Mouse (Mus musculus): ENCODE data around the gene Tas2r138. TPM values are rescaled to one million over a fixed set of nuclear protein-coding genes. Genes with fewer than 3 reads are reported as not detected.

The Tas2r138 gene
- total RNA-seq (2014; rRNA removed) (not detected in 2 replicates), polyA plus RNA-seq (2015; fragmentation: Nextera tagmentation; extraction: Ambion mirVana) (not detected in 2 replicates)

DNA sequence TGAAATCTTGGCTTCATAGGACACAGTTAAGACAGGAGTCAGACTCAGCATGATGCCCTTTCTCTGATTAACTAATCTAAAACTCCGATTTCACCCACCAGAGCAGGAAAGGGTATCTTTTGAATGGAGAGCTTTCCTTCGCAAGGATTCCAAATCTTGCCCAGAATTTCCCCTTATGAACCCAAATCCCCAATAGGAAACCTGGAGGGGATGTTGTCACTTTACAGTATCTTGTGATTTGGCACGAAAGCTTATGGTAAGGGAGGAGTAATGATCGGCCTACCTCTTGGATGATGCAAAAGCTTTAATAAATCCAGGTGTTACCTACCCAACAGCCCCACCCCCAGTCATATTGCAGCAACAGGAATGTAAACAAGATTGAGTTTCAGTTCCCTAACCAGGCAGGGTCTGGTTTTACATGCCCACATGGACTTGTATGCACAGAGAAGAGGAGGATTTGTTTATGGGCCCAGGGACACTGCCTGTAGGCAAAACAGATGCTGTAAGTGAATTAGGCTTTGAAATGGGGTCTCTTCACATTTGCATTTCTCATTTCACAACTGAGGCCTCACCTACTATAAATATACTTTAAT, at the start of gene Tas2r138:
Gene Tas2r138, minus strand, starts transcription at position 51 of the 593 bp plus-strand sequence.
- no peak within 1 kb of the TSS for H3K4me3 ChIP-seq (ENCODE audit: low read length)
- ATAC-seq = no peak
- no peaks in the 10 kb centered on the region for H3K4me1 ChIP-seq (ENCODE audit: insufficient read depth, low read length)
- H3K4me2 ChIP-seq (ENCODE audit: low read depth, low read length) = no peak within 1 kb of the TSS
- no peaks in the 10 kb centered on the region for H3K36me3 ChIP-seq (ENCODE audit: insufficient read depth, low read length)
- DNase-seq (ENCODE audit: low spot score) = no peak
- 86% methylated on average over 4 of the region's 4 CpGs for WGBS
- H3K27me3 ChIP-seq (ENCODE audit: insufficient read depth, low read length) = no peaks in the 10 kb centered on the region
- no peak within 1 kb of the TSS for H3K9ac ChIP-seq (replicated peaks; ENCODE audit: low read length)
- no peaks in the 10 kb centered on the region for H3K9me3 ChIP-seq (ENCODE audit: low read length)
- no peak within 1 kb of the TSS for H3K27ac ChIP-seq
- no peak for TF ChIP-seq CTCF (IDR thresholded peaks at IDR 0.05; ENCODE audit: low read depth)

DNA sequence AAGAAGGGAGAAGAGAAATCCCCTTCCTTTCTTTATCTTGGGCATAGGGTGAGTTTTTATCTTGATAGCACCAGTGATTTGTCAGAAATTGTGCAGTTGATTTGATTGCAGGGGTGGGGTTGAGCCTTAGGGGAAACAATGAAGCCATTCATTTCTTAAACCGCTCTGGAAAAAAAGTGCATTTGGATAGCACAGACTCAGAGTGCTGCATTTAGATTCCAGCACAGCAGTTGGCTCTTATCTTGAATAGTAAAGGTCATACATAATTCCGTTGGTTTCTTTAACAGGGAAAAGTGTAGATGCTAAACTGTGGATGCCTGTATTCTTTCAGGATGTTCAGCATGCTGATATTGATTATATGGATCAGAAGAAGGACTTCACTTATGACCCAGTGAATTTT, 47.8 kb upstream of the Tas2r138 start:
- Histone ChIP-seq H3K27ac (no peak overlapping the region), H3K36me3 (ENCODE audit: insufficient read depth, low read length) (no peaks in the 10 kb centered on the region), H3K9ac (replicated peaks; ENCODE audit: low read length) (no peak overlapping the region), H3K9me3 (ENCODE audit: low read length) (no peaks in the 10 kb centered on the region), H3K27me3 (ENCODE audit: insufficient read depth, low read length) (no peaks in the 10 kb centered on the region), H3K4me3 (ENCODE audit: low read length) (no peak overlapping the region), H3K4me1 (ENCODE audit: insufficient read depth, low read length) (no peaks in the 10 kb centered on the region), H3K4me2 (ENCODE audit: low read depth, low read length) (no peak overlapping the region)
- ATAC-seq (no peak), DNase-seq (ENCODE audit: low spot score) (no peak)
- no peak for TF ChIP-seq CTCF (IDR thresholded peaks at IDR 0.05; ENCODE audit: low read depth)
- WGBS = 7% methylated on average over 2 of the region's 2 CpGs

DNA sequence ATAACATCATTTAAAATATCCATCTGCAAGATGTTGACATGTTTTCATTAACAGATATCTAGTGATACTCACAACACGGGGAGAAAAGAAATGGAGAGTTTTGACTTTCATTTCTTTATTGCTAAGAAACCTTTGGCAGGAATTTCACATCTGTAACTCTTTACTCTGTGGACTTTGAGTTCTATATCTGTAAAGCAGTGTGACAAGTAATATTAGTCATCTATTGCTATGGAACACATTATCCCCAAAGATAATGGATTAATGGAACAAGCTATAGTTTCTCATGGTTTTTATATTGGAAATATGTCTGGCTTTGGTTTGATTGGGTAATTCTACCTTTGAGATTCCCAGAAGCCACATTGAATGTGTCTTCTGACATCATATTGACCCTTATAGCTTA, 37.8 kb upstream of the Tas2r138 start:
- DNase-seq (ENCODE audit: low spot score) (no peak), ATAC-seq (no peak)
- Histone ChIP-seq H3K9ac (replicated peaks; ENCODE audit: low read length) (no peak overlapping the region), H3K9me3 (ENCODE audit: low read length) (no peaks in the 10 kb centered on the region), H3K27ac (no peak overlapping the region), H3K27me3 (ENCODE audit: insufficient read depth, low read length) (no peaks in the 10 kb centered on the region), H3K36me3 (ENCODE audit: insufficient read depth, low read length) (no peaks in the 10 kb centered on the region), H3K4me2 (ENCODE audit: low read depth, low read length) (no peak overlapping the region), H3K4me3 (ENCODE audit: low read length) (no peak overlapping the region), H3K4me1 (ENCODE audit: insufficient read depth, low read length) (no peaks in the 10 kb centered on the region)
- 88% methylated on average over 1 of the region's 1 CpGs for WGBS
- TF ChIP-seq CTCF (IDR thresholded peaks at IDR 0.05; ENCODE audit: low read depth) = no peak

DNA sequence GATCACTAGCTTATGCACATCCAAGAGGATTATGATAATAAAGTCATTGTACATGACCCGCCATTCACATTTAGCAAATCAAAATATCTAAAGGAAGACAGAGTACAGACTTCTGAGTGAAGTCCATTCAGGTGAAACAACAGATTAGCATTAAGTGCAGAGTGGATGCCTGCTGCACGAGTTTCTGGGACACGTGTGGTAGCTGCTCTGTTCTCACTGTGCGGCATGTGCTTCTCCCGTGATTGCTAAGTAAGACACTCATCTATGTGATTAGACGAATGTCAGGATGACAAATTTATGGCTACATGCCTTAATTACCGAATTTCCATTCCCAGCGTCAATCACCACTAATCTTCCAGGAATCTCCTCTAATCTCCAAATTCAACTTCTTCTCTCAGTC, 32.6 kb upstream of the Tas2r138 start:
- Histone ChIP-seq H3K4me2 (ENCODE audit: low read depth, low read length) (no peak overlapping the region), H3K4me1 (ENCODE audit: insufficient read depth, low read length) (no peaks in the 10 kb centered on the region), H3K36me3 (ENCODE audit: insufficient read depth, low read length) (no peaks in the 10 kb centered on the region), H3K9ac (replicated peaks; ENCODE audit: low read length) (no peak overlapping the region), H3K4me3 (ENCODE audit: low read length) (no peak overlapping the region), H3K9me3 (ENCODE audit: low read length) (no peaks in the 10 kb centered on the region), H3K27me3 (ENCODE audit: insufficient read depth, low read length) (no peaks in the 10 kb centered on the region), H3K27ac (no peak overlapping the region)
- WGBS = 79% methylated on average over 8 of the region's 8 CpGs
- ATAC-seq = no peak
- DNase-seq (ENCODE audit: low spot score) = no peak
- TF ChIP-seq CTCF (IDR thresholded peaks at IDR 0.05; ENCODE audit: low read depth) = no peak

DNA sequence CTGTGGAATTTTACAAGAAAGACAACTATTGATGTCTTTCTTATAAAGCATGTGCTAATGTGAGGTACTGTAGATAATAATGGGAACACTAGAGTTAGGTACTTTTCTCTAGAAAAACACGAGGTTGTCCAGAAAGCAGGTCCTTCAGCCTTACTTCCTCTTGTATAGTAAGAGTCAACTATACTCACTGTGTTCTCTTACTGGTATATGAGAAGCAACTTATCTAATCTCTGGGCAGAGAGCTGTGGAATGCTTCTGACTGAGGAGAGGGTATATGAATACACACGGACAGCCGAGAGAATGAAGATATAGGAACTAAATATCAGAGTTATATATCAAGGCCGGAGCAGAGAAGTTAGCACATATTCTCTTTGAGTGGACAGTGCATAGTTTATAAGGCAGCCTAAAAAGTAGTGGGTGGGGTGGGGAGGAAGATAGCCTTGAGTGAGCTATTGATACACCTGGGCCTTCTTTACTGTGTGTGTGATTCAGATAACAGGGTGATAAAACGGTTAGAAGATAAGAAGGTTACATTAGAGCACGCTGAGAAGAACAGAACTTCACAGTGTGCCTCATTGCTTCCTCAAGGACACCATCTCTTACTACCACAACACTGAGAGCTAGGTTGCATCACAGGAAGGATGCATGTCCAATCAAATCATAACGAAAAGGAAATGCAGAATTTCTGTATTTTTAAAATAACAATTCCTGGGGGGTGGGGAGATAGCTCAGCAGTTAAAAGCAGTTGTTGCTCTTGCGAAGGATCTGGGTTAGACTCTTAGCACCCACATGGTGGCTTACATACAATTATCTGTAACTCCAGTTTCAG, 27.8 kb upstream of the Tas2r138 start:
- no peak overlapping the region for H3K4me2 ChIP-seq (ENCODE audit: low read depth, low read length)

DNA sequence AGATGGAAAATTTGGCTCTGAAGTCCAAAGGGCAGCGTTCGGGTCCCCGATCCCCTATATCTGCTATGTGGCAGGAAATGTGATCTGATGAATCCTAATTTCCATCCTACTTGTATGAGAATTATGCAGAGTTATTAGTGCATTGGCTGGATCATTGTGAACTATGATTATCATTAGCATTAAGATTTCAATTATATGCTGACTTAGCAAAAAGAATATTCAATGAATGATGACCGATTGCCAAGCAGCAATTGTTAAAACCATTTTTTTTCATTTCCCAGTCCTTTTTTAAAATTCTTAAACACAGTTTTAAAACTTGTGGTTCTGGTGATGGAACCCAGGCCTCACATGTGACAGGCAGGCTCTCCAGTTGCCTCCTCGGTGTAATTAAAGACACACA, 24.6 kb upstream of the Tas2r138 start:
- Histone ChIP-seq H3K27me3 (ENCODE audit: insufficient read depth, low read length) (no peaks in the 10 kb centered on the region), H3K4me2 (ENCODE audit: low read depth, low read length) (no peak overlapping the region), H3K9ac (replicated peaks; ENCODE audit: low read length) (no peak overlapping the region), H3K4me3 (ENCODE audit: low read length) (no peak overlapping the region), H3K4me1 (ENCODE audit: insufficient read depth, low read length) (no peaks in the 10 kb centered on the region), H3K27ac (no peak overlapping the region), H3K36me3 (ENCODE audit: insufficient read depth, low read length) (no peaks in the 10 kb centered on the region), H3K9me3 (ENCODE audit: low read length) (no peaks in the 10 kb centered on the region)
- 92% methylated on average over 4 of the region's 5 CpGs for WGBS
- DNase-seq (ENCODE audit: low spot score) (no peak), ATAC-seq (no peak)
- TF ChIP-seq CTCF (IDR thresholded peaks at IDR 0.05; ENCODE audit: low read depth) = no peak

More for the DNA sequence above, 27.8 kb upstream of the Tas2r138 start:
- Histone ChIP-seq H3K36me3 (ENCODE audit: insufficient read depth, low read length) (no peaks in the 10 kb centered on the region), H3K27me3 (ENCODE audit: insufficient read depth, low read length) (no peaks in the 10 kb centered on the region), H3K9ac (replicated peaks; ENCODE audit: low read length) (no peak overlapping the region), H3K27ac (no peak overlapping the region), H3K9me3 (ENCODE audit: low read length) (no peaks in the 10 kb centered on the region), H3K4me3 (ENCODE audit: low read length) (no peak overlapping the region), H3K4me1 (ENCODE audit: insufficient read depth, low read length) (no peaks in the 10 kb centered on the region)
- no peak for TF ChIP-seq CTCF (IDR thresholded peaks at IDR 0.05; ENCODE audit: low read depth)
- no peak for ATAC-seq
- WGBS = 88% methylated on average over 8 of the region's 8 CpGs
- DNase-seq (ENCODE audit: low spot score) = no peak

DNA sequence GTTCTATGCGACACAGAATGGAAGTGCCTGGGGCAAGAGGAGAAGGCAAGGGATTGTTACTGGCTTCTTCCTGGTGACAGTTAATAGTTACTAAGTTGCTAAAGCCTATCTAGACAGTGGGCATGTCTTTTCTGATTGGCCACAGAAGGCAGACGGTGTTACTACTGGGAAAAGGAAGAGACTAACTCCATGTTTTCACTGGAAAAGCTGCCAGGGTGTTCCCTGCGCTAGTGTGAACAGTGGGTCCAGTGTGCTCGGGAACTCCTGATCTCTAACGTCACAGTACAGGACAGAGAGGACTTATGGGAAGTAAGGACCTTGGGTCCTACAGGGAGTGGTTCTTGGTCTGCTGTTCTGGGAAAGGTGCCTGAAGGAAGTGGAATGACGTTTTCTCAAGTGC, 22.4 kb upstream of the Tas2r138 start:
- Histone ChIP-seq H3K4me3 (ENCODE audit: low read length) (no peak overlapping the region), H3K9ac (replicated peaks; ENCODE audit: low read length) (no peak overlapping the region), H3K27me3 (ENCODE audit: insufficient read depth, low read length) (no peaks in the 10 kb centered on the region), H3K27ac (no peak overlapping the region), H3K36me3 (ENCODE audit: insufficient read depth, low read length) (no peaks in the 10 kb centered on the region), H3K4me1 (ENCODE audit: insufficient read depth, low read length) (no peaks in the 10 kb centered on the region), H3K9me3 (ENCODE audit: low read length) (no peaks in the 10 kb centered on the region), H3K4me2 (ENCODE audit: low read depth, low read length) (no peak overlapping the region)
- no peak for TF ChIP-seq CTCF (IDR thresholded peaks at IDR 0.05; ENCODE audit: low read depth)
- ATAC-seq (no peak), DNase-seq (ENCODE audit: low spot score) (no peak)
- WGBS = 80% methylated on average over 6 of the region's 6 CpGs
